34 mouse cellular contexts compared by ENCODE assay signal in genomic region chr4:135370372-135370771, GRCm38 (mm10). TPM values are rescaled to one million over a fixed set of nuclear protein-coding genes. Genes with fewer than 3 reads are reported as not detected.
"Had no signal": no experiment of that assay in that cellular context is flagged by ENCODE, and none has a peak within 500 bp of the region (broad histone marks: within the 10 kb centered on the region; RNA-seq: fewer than 3 reads in every experiment).

No protein-coding gene starts in this region.

- H3K9ac ChIP-seq: heart, embryonic 12.5 days; heart, embryonic 13.5 days; heart, embryonic 15.5 days; hindbrain, embryonic 12.5 days; hindbrain, embryonic 13.5 days; hindbrain, embryonic 14.5 days; hindbrain, embryonic 15.5 days; intestine, embryonic 15.5 days; kidney, embryonic 15.5 days had no signal

- H3K4me2 ChIP-seq: heart, embryonic 11.5 days; heart, embryonic 12.5 days; heart, embryonic 13.5 days; heart, embryonic 15.5 days; hindbrain, embryonic 12.5 days; hindbrain, embryonic 13.5 days; hindbrain, embryonic 14.5 days; hindbrain, embryonic 15.5 days; intestine, embryonic 15.5 days; kidney, embryonic 15.5 days had no signal

- H3K9me3 ChIP-seq: heart, embryonic 10.5 days; heart, embryonic 15.5 days; hindbrain, embryonic 12.5 days; hindbrain, embryonic 13.5 days; hindbrain, embryonic 15.5 days; intestine, embryonic 15.5 days; kidney, embryonic 15.5 days had no signal

- H3K27ac ChIP-seq: heart, adult 2 months; heart, embryonic 10.5 days; heart, embryonic 13.5 days; heart, embryonic 15.5 days; hindbrain, embryonic 10.5 days; hindbrain, embryonic 12.5 days; hindbrain, embryonic 13.5 days; hindbrain, embryonic 14.5 days; hindbrain, embryonic 15.5 days; hindbrain, postnatal 0 days; intestine, embryonic 15.5 days; kidney, embryonic 15.5 days; kidney, postnatal 0 days; layer of hippocampus, adult 2 months; left cerebral cortex, adult 2 months had no signal

- ATAC-seq: hindbrain, embryonic 16.5 days; hindbrain, postnatal 0 days; inflammation-experienced regulatory T-cells, adult 6 months; intestine, embryonic 15.5 days; intestine, embryonic 16.5 days; intestine, postnatal 0 days had no signal

- H3K36me3 ChIP-seq: heart, embryonic 10.5 days; heart, embryonic 12.5 days; heart, embryonic 13.5 days; heart, embryonic 15.5 days; hindbrain, embryonic 10.5 days; hindbrain, embryonic 12.5 days; hindbrain, embryonic 13.5 days; hindbrain, embryonic 15.5 days; intestine, embryonic 15.5 days; kidney, embryonic 15.5 days had no signal

- H3K4me1 ChIP-seq: heart, embryonic 10.5 days; heart, embryonic 12.5 days; heart, embryonic 13.5 days; heart, embryonic 15.5 days; hindbrain, embryonic 12.5 days; hindbrain, embryonic 13.5 days; hindbrain, embryonic 15.5 days; intestine, embryonic 15.5 days; kidney, embryonic 15.5 days had no signal

- H3K4me3 ChIP-seq: heart, adult 2 months; heart, embryonic 10.5 days; heart, embryonic 12.5 days; heart, embryonic 13.5 days; heart, embryonic 15.5 days; hindbrain, embryonic 10.5 days; hindbrain, embryonic 12.5 days; hindbrain, embryonic 13.5 days; hindbrain, embryonic 15.5 days; intestine, embryonic 15.5 days; kidney, embryonic 15.5 days; layer of hippocampus, adult 2 months; left cerebral cortex, adult 2 months had no signal

- DNase-seq: heart, adult 2 months; heart, postnatal 10 days; heart, postnatal 14 days; heart, postnatal 36 days; heart, postnatal 4 days; kidney, adult 11 months; kidney, postnatal 10 days; kidney, postnatal 14 days; kidney, postnatal 4 days; layer of hippocampus, adult 9-11 months; layer of hippocampus, postnatal 36 days had no signal

- H3K27me3 ChIP-seq: heart, embryonic 12.5 days; heart, embryonic 13.5 days; heart, embryonic 15.5 days; hindbrain, embryonic 12.5 days; hindbrain, embryonic 13.5 days; hindbrain, embryonic 15.5 days; intestine, embryonic 15.5 days; kidney, embryonic 15.5 days had no signal

RNA-seq across cellular contexts. Expression of gene Ncmap, which starts 27.7 kb away (rescaled TPM):
- total RNA-seq: heart, adult 8-10 months; hematopoietic stem cell, adult 5-6 weeks had no signal
- polyA plus RNA-seq: hindbrain, embryonic 11.5 days had no signal
